Mouse (Mus musculus) heart, embryonic 14.5 days (tissue): Measurements from ENCODE around the gene Arl2. TPM values are rescaled to one million over a fixed set of nuclear protein-coding genes. Genes with fewer than 3 reads are reported as not detected.
A peak's percentile ranks its signal among the peaks of the same experiment; 100 is the strongest.

Source experiments
- ATAC-seq: fragments of 200-750 bp; cut with Nextera tagmentation; 2 replicates; pipeline ENCODE4 v1.8.0; 2017; ENCODE audit warnings: low read depth, moderate TSS enrichment; ENCODE audit not compliant: insufficient number of reproducible peaks, insufficient read depth, low FRiP score
- H3K27ac ChIP-seq, 2 experiments: fragments of 200-500 bp in 1 of 2; fragments of 300-500 bp in 1 of 2; sonication (generic) in 1 of 2; replicated peaks in 1 of 2; 2 replicates each; pipeline ENCODE4 v1.5.1; 2012 to 2014; ENCODE audit warnings: low read depth in 2 of 2, low read length in 2 of 2, control low read depth in 1 of 2, mild to moderate bottlenecking in 1 of 2, mixed read lengths in 1 of 2; ENCODE audit not compliant: control insufficient read depth in 1 of 2, insufficient read depth in 1 of 2
- H3K27me3 ChIP-seq: fragments of 300-500 bp; sonication (generic); 2 replicates; pipeline ENCODE4 v1.6.1; 2014; ENCODE audit warnings: mild to moderate bottlenecking, low read length, control low read depth; ENCODE audit not compliant: control insufficient read depth, insufficient read depth
- H3K36me3 ChIP-seq: fragments of 300-500 bp; sonication (generic); 2 replicates; pipeline ENCODE4 v1.6.1; 2014; ENCODE audit warnings: mild to moderate bottlenecking, control low read depth, low read length, mixed read lengths; ENCODE audit not compliant: control insufficient read depth, insufficient read depth
- H3K4me1 ChIP-seq, 2 experiments: fragments of 200-500 bp in 1 of 2; fragments of 300-500 bp in 1 of 2; sonication (generic) in 1 of 2; 2 replicates each; pipeline ENCODE4 v1.6.1; 2012 to 2014; ENCODE audit warnings: low read length in 2 of 2, control low read depth in 1 of 2, mixed read lengths in 1 of 2; ENCODE audit not compliant: control insufficient read depth in 2 of 2, insufficient read depth in 2 of 2
- H3K4me2 ChIP-seq: fragments of 300-500 bp; sonication (generic); 2 replicates; pipeline ENCODE4 v1.6.1; 2014; ENCODE audit warnings: mild to moderate bottlenecking, low read length
- H3K4me3 ChIP-seq, 2 experiments: fragments of 200-500 bp in 1 of 2; fragments of 300-500 bp in 1 of 2; sonication (generic) in 1 of 2; 2 replicates each; pipeline ENCODE4 v1.5.1; 2012 to 2014; ENCODE audit warnings: low read length in 2 of 2, mild to moderate bottlenecking in 2 of 2, control low read depth in 1 of 2, low read depth in 1 of 2, moderate library complexity in 1 of 2; ENCODE audit not compliant: control insufficient read depth in 1 of 2, insufficient read depth in 1 of 2
- H3K9ac ChIP-seq: fragments of 300-500 bp; sonication (generic); 2 replicates; pipeline ENCODE4 v1.6.1; 2014; ENCODE audit warnings: mild to moderate bottlenecking, low read length
- H3K9me3 ChIP-seq: fragments of 300-500 bp; sonication (generic); 2 replicates; pipeline ENCODE4 v1.6.1; 2016; ENCODE audit warnings: low read length, control low read depth; ENCODE audit not compliant: control insufficient read depth
- WGBS: fragments of 180-500 bp; shearing (Covaris S2); extraction: QIAGEN DNeasy Blood & Tissue Kit; methylation state at CpG from one replicate; pipeline ENCODE4 v1.1.7; 2014; 5-methylcytosine and 5-hydroxymethylcytosine counted together
- polyA plus RNA-seq: library from polyadenylated mRNA; unstranded; fragments of >200 nt; fragmentation: Nextera tagmentation; extraction: Ambion mirVana; gene quantifications from 2 replicates; pipeline ENCODE4 v1.2.1, GENCODE M21; 2014

The Arl2 gene
- polyA plus RNA-seq, 1 experiment from 2014 or later: 70.7 TPM

DNA sequence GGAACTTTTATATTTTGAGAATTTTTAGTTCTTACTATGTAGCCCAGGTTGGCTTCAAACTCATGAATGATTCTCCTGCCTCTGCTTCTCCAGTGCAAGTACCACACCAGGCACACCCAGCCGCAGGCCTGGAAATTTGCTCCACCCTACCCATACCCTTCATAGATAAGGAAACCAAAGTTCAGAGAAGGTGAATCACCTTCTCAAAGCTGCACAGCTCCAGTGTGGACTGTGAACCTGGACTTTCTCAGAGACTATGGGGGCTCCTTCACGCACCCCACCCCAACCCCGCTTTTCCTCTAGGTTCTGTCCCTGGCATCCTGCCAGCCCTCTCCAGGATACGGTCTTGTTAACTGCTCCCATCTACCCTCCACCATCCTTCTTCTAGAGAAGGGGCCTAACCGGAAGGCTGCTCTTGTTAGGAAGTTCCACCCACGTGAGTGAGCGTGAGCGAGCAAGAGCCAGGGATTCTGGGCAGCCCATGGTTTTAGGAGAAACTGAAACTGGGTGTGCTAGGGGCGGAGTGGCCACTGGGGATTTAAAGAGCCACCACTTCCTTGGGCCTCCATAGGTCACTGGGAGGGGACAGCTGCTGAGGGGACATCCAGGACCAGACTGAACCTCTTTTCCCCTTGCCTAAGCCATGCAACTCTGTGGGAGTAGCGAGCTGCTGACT is 22.7 kb upstream of the Arl2 start:
- H3K36me3 ChIP-seq: no peaks in the 10 kb centered on the region
- no peak overlapping the region for H3K4me2 ChIP-seq
- H3K9me3 ChIP-seq: 0 out of 2 replicates have a peak, but pooled peaks cover 2% of the 10 kb centered on the region
- H3K27ac ChIP-seq: no peak overlapping the region
- no peak overlapping the region for H3K4me3 ChIP-seq
- 65% methylated on average over 10 of the region's 10 CpGs for WGBS
- H3K27me3 ChIP-seq: no peaks in the 10 kb centered on the region
- H3K4me1 ChIP-seq: no peaks in the 10 kb centered on the region
- ATAC-seq: no peak
- no peak overlapping the region for H3K9ac ChIP-seq

DNA sequence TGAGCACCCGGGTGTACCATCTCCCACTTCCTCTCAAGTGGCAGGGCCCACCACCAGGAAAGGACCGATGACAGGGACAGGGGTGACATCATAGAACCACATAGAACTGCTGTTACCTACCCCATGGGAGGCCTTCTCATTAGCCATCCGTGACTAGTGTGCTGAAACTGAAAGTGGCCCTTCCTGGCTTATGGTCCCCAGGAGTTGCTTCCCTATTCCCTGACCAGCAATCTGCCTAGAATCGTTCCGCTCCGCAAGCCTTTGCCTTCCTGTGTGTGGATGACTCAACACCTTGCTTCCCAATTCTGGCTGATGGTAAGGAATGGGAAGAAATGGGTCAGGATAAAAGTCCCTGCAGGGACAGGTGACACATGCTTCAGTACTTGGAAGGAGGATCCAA is 15.9 kb upstream of the Arl2 start:
- no peak overlapping the region for H3K27ac ChIP-seq
- no peak overlapping the region for H3K4me3 ChIP-seq
- no peak overlapping the region for H3K9ac ChIP-seq
- H3K4me2 ChIP-seq: no peak overlapping the region
- no peak for ATAC-seq
- H3K36me3 ChIP-seq: no peaks in the 10 kb centered on the region
- 54% methylated on average over 6 of the region's 6 CpGs for WGBS
- no peaks in the 10 kb centered on the region for H3K27me3 ChIP-seq
- no peaks in the 10 kb centered on the region for H3K9me3 ChIP-seq
- no peaks in the 10 kb centered on the region for H3K4me1 ChIP-seq

DNA sequence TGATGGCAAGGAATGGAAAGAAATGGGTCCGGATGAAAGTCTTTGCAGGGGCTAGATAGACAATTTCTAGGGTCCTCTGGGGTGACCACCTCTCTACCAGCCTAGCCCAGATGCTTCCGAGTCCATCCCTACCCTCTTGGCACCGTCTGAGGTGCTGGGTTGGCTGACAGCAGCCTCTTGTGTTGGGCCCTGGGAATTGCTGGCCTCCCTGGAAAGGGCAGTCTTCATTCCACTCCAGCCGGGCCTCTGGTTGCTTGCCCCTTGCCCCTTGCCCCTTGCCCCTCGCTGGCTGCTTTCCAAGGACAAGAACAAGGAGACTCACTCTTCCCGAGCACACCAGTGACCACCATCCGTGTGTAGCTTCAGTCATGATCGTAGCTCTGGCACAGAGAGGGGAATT is 15.0 kb upstream of the Arl2 start:
- H3K9ac ChIP-seq: no peak overlapping the region
- H3K36me3 ChIP-seq: no peaks in the 10 kb centered on the region
- 59% methylated on average over 8 of the region's 8 CpGs for WGBS
- no peaks in the 10 kb centered on the region for H3K27me3 ChIP-seq
- ATAC-seq: no peak
- no peaks in the 10 kb centered on the region for H3K9me3 ChIP-seq
- H3K4me2 ChIP-seq: no peak overlapping the region
- H3K4me1 ChIP-seq: no peaks in the 10 kb centered on the region
- no peak overlapping the region for H3K4me3 ChIP-seq
- no peak overlapping the region for H3K27ac ChIP-seq

DNA sequence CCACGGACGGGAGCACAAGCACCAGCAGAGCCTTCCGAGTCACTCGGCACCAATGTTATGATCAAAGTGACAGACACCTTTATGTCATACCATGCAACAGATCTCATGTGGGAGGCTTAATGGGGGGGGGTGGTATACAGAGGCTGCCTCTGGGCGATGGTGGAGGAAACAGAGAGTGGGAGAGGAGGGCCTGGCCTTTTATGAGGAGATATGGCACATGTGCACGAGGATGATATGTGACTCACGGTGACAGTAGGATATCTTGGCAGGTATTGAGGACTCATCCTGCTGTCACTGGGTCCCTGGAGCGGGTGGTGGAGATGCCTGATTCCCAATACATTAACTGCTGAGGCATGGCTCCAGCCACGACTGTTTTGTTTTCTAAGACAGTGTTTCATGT is 13.8 kb upstream of the Arl2 start:
- Histone ChIP-seq H3K9me3 (no peaks in the 10 kb centered on the region), H3K4me1 (no peaks in the 10 kb centered on the region), H3K9ac (no peak overlapping the region), H3K27me3 (no peaks in the 10 kb centered on the region), H3K4me2 (no peak overlapping the region), H3K4me3 (no peak overlapping the region), H3K36me3 (no peaks in the 10 kb centered on the region), H3K27ac (no peak overlapping the region)
- no peak for ATAC-seq
- WGBS: 77% methylated on average over 9 of the region's 9 CpGs

DNA sequence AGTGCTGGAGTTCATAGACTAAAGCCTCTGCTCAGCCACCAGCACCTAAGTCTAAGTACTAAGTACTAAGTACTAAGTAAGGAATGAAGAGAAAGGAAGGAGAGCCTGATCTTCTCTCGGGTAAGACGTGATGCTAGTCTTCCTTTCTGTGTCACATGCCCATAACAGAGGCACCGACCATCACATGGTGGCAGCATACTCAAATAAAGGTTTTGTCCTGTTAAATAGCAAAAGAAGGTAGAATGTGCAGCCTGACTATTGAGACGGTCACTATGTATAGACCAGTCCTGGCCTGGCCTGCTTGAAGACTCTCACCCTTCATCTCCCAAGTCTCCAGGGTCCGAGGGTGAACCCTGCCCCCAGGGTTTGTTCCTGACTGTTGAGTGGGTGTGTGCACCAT is 3.5 kb upstream of the Arl2 start:
- Histone ChIP-seq H3K36me3 (no peaks in the 10 kb centered on the region), H3K9ac (no peak overlapping the region), H3K9me3 (no peaks in the 10 kb centered on the region), H3K4me3 (no peak overlapping the region), H3K27me3 (no peaks in the 10 kb centered on the region), H3K4me1 (peaks cover 4 to 7% of the 10 kb centered on the region in 2 experiments), H3K27ac (no peak overlapping the region), H3K4me2 (no peak overlapping the region)
- 67% methylated on average over 5 of the region's 5 CpGs for WGBS
- ATAC-seq: no peak

DNA sequence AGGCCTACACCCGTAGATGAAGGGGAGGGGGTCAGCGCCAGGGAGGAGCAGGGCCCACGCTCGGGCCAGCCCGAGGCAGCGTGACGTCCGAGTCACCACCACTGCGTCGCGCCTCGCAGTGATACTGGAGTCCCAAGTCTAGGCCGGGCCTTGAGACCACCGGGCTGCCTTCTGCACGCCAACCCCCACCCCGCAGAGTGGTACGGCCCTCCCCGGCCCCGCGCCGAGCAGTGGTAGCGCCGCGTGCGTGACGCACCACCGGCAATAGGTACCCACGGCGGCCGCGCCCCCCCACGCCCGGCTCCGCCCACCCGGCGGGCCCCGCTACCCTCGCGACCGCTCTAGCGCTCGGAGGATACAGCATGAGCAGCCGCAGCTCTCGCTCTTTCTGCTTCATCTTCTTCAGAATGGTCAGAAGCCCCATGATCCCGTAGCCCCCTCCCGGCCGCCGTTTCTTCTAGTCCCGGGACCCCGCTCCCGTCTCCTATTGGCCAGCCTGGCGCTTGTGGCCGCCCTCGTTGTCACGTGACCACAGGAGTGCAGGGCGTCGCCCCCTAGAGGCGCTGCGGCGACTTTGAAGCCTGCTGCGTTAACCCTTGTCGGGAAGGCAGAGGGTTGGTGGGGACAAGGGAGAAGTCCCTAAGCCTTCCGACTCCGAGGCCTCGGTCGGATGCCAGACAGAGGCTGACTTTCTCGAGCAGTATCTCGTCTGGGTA is 512 bp downstream of the Arl2 start, which contains the start of gene Batf2:
Gene Batf2 (plus strand): TSS at position 306 of the 716 bp plus-strand sequence.
- H3K27ac ChIP-seq: peak within 1 kb of the TSS; percentile 94 to 95
- peaks cover 19% of the 10 kb centered on the region for H3K36me3 ChIP-seq
- peak within 1 kb of the TSS; percentile 65 to 78 for H3K4me3 ChIP-seq
- H3K4me1 ChIP-seq: peaks cover 4 to 11% of the 10 kb centered on the region in 2 experiments
- peak; percentile 93 for ATAC-seq
- under 1% methylated on average over 68 of the region's 68 CpGs for WGBS
- no peaks in the 10 kb centered on the region for H3K9me3 ChIP-seq
- peak within 1 kb of the TSS; percentile 73 for H3K4me2 ChIP-seq
- no peaks in the 10 kb centered on the region for H3K27me3 ChIP-seq
- peak within 1 kb of the TSS; percentile 83 for H3K9ac ChIP-seq

DNA sequence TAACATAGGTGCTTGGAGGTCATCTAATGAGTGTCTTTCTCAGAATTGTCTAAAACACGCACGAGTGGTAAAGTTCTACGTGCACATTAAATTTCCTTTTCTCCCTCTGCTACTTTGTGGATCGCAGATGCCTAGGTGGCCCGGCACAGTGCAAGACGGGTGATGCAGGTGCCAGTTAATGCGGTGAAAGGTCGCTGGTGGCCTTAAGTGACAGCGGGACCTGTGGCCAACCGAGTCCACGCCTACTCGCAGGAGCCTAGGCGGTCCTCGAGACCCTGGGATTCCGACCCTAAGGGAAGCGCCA is 1.0 kb downstream of the Arl2 start:
- peak overlapping the region; percentile 73 for H3K4me2 ChIP-seq
- no peak for ATAC-seq
- peak overlapping the region; percentile 55 to 95 for H3K27ac ChIP-seq
- peaks cover 24% of the 10 kb centered on the region for H3K36me3 ChIP-seq
- WGBS: 7% methylated on average over 16 of the region's 16 CpGs
- H3K9ac ChIP-seq: peak overlapping the region; percentile 83
- no peaks in the 10 kb centered on the region for H3K9me3 ChIP-seq
- no peaks in the 10 kb centered on the region for H3K27me3 ChIP-seq
- H3K4me3 ChIP-seq: peak overlapping the region; percentile 65 to 78
- peaks cover 4 to 11% of the 10 kb centered on the region in 2 experiments for H3K4me1 ChIP-seq
